Mouse (Mus musculus) MN1 (cell line): ENCODE data around the gene Pcdh15.

Source experiments
- DNase-seq: peaks from one replicate; pipeline ENCODE4 v3.0.0-alpha.2; 2016; ENCODE audit warnings: low spot score

Pcdh15 gene

DNA sequence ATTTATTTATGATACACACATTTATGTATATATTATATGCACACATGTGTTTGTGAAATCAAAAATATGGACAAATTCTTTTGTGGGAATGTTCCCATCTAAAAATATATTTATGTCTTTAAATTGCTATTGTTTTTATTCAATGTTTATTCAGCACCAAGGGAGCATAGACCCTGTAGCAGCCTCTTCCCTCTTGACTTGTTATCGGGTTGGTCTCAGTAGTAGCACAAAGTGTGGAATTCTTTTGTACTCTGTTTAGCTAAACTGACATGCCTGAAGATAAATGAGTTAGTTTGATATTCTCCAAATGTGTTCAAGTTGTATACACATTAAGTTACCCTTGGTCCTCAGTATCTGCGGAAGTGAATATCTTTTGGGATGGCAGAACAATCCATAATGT is 848.7 kb downstream of the Pcdh15 start:
- no peak for DNase-seq

DNA sequence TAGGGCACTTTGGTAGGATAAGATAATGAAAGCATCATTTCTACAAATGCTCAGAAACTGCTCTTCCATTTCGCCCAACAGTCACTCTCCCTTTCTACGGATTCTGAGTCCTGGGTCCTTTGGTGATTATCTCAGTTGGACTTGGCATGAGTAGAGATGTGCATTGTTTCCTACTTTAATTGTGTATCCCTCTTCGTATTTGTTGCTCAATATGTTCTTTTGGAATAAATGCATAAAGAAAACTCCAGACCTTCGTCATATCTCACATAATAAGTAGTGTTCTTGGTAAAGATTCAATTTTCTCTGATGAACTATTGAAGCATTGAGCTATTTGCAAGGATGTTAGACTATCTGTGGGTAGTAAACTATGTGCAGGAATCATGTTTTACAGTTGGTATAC is 854.2 kb downstream of the Pcdh15 start:
- no peak for DNase-seq

GRCm38 (mm10) chr10:73984057-73984456 is 884.9 kb downstream of the Pcdh15 start:
- DNase-seq, result no peak

DNA sequence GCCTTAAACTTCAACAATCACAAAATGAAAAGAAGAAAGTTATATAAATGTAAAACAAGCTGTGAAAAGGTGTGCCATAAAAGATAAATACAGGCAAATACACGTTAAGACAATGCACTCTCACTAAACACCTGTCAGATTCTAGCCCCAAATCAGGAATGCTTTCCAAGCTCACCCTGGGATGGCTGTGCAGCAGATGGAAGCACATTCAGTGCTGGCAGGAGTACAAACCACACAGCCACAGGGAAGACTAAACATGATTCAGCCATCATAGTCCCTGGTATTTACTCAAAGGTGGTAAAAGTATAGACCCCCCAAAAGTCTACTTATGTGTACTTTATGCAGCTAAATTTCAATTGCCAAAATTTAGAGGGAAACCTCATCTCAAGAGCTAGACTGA is 909.7 kb downstream of the Pcdh15 start:
- no peak for DNase-seq

GRCm38 (mm10) chr10:74023091-74023490 is 923.9 kb downstream of the Pcdh15 start:
- DNase-seq, result no peak

- no peak for DNase-seq
These were observed 953.9 kb downstream of the Pcdh15 start for GRCm38 (mm10) chr10:74053059-74053458.

GRCm38 (mm10) chr10:74086653-74087052 is 987.5 kb downstream of the Pcdh15 start:
- DNase-seq, result no peak

DNA sequence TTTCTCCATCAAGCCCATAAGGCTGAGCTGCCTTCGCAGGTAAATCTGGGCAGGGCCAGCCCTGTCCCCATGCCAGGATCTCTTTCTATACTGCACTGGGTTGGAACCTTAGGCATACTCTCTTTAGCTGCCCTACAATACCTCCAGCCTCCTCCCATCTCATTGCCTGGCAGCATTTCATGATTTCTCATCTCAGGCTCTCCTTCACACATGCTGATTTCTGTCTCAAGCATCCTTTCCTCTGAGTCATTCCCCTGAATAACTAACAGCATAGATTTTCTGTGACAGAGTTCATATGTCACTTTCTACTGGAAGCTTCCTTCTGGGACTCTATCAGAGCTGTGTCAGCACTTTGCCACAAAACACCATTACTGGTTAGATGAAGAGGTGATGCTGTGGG is 999.2 kb downstream of the Pcdh15 start:
- DNase-seq, result no peak

DNA sequence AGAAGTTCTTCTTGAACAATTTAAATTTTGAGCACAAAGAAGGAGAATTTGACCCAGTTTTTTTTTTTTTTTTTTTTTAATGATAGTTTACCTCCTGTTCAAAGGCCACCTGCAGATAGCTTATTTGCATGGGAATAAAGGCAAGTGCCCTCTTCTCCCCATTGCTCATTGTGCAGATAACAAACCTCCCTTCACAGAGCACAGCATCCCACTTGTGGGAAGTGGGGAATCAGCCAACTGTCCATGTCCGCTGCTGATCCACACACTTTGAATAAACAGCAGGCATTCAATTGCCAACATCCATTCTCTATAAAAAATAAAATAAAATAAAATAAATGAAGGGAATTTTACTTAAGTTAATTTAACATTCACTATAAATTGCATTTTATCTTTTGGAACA is 1015.0 kb downstream of the Pcdh15 start:
- no peak for DNase-seq

DNA sequence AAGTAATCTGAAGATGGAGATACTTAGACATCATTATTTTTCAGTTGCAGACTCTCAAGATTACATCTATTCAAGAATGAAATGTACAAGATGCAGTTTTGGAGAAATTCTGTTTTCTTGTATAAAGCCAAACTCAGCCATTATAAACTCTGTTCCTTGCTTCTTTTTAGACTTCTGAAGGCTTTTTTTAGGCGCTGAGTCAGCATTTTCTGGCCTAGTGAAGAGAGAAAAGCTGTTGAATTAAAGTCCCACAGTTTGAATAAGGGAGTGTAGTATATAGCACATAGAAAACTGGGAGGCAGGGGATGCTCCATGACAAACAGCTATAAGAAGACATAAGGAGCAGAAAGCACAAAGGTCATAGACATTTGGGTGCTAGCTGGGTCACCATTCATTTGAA is 1017.7 kb downstream of the Pcdh15 start:
- no peak for DNase-seq

GRCm38 (mm10) chr10:74123421-74123820 is 1024.3 kb downstream of the Pcdh15 start:
- no peak for DNase-seq

DNA sequence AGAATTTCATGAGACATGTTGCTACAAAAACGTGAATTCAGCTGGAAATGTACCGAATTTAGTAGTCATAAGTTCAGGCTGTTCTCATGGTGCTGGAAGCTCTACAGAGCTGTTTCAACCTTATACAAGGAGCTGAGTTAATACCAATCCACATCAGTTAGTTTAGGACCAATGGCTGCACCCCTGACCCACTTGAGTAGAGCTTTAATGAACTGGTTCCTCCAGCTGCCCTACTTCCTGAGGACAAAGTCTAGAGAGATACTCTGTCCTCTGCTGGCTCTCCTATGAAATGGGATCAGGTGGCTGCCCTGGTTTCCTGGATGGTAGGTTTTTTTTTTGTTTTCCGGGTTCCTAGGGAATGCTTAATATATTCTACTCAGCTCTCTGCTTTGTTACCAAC is 1030.0 kb downstream of the Pcdh15 start:
- no peak for DNase-seq

- DNase-seq, result no peak
These were observed 1030.5 kb downstream of the Pcdh15 start for GRCm38 (mm10) chr10:74129665-74130064.

- no peak for DNase-seq
These were observed 1031.7 kb downstream of the Pcdh15 start for GRCm38 (mm10) chr10:74130805-74131204.

DNA sequence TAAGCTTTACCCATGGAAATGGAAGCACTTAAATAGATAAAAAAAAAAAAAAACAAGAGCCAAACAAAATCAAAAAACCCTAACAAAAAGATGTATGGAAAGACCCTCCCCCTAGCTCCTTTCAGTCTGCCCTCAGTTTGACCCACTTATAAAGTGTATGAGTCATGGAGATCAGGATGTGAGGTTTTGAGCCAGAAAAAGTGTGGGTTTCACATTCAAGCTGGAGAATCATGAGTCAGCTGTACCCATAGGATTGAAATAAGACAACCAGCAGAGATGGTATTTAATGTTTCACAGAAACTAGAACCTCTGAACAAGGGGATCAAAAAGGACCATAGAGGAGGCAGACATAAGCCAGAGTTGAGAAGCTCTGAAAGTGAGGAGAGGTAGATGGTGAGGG is 1048.8 kb downstream of the Pcdh15 start:
- DNase-seq, result no peak

GRCm38 (mm10) chr10:74181921-74182320 is 1082.8 kb downstream of the Pcdh15 start:
- no peak for DNase-seq

GRCm38 (mm10) chr10:74203650-74204049 is 1104.5 kb downstream of the Pcdh15 start:
- DNase-seq, result peak; percentile 59

DNA sequence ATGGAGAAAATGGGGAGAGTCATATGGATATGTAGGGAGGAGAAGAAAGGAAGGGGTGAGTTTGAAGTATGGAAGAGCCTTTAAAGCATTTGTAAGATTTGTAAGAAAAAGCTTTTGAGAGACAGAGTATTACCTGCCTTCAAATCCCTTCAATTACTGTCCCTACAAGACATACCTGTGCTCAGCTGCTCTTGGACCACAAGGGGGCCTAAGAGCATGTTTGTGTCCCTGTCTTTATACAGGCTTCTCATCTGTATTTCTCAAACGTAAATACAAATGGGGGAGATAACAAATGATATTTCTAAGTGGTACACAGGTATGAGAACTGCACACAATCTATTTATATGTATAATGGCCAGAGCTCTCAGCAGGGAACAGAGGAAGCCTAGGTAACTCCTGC is 1118.1 kb downstream of the Pcdh15 start:
- no peak for DNase-seq

DNA sequence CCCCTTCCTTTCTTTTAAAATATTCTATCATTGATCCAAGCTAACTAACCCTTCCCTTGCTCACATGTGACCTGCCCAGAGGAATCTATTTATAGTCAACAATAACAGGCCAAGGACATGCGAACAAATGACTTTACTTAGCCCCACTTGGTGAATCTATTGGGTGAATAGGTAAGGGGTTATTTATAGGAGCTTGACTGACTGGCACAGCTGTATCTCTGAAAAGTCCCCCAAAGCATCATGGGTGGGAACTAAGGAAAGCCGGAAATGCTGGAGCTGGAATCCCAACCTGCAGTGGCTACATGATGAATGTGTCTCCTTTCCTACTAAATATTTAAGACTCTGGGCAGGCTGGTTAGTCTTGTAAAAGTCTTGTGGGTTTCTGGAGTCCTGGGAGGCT is 1121.3 kb downstream of the Pcdh15 start:
- no peak for DNase-seq

DNA sequence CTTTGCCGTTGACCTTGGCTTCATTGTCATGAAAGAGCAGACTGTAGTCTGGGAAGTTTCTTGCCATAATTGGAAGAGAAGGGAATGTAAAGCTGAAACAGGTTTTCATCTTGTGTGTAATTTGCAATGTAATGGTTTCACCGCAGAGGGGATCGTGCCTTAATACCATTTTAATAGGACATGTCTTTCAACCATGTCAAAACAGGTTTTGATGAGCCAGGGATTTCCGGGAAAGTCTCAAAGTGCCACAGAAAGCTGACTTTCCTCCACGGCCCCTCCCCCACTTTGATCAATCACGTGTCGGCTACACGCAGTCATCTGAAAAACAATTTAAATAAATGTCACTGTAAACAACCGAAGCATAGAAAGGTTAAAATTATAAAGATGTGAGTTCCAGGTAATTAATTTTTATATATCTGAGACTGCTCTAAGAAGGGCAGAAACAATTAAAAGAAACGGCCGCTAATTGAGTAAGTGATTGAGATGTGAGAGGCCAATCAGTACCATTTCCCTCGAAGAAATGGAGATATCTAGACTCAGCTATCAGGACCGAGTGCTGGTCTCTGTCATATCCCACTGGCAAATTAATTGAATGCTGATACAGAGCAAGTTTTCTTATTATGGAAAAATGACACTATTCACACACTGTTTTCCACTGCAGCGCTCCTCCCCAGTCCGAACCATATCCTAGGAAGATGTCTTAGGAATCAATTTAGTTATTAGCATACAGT is 1158.7 kb downstream of the Pcdh15 start:
- DNase-seq, result no peak

DNA sequence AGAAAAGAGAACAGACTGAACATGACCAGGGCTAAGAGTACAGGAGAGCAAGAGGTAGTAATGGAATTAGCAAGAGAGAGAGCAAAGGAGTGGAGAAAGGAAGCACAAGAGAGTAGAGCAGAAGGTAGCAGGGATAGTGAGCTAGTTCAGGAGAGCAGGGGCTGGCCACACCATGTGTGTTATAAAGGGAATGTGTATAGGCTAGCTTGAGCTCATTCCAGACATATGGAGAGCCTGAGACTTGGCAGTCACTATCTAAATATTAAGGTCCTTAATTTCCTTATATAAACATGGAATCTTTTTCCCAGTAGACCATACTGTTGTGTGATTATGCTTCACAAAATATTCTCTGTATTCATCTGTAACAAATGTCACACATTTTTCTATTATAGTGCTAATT is 1159.5 kb downstream of the Pcdh15 start:
- DNase-seq, result no peak

- no peak for DNase-seq
These were observed 1170.6 kb downstream of the Pcdh15 start for GRCm38 (mm10) chr10:74269637-74270269.

DNA sequence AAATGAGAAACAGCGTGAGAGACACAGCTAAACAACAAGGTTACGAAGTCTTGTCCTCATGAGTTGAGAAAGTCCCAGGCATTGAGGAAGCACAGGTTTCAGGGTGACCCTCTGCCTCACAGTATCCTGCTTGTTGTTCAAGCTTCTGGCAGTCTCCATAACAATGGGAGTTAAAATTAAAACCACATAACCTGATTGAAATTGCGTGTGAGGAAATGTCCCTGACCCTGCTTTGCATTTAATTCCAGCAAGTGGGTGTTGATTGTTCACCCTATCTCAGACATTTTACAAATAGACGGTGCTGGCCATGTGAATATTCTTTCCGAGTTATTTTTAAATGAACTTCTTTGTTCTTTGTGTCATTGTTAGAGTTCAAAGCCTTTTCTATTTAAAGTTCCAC is 1171.8 kb downstream of the Pcdh15 start:
- DNase-seq, result no peak

- DNase-seq, result peak; percentile 13
These were observed 1205.0 kb downstream of the Pcdh15 start for GRCm38 (mm10) chr10:74304120-74304519.
